Mouse (Mus musculus): ENCODE results near the gene Mob4.
A peak's percentile ranks its signal among the peaks of the same experiment; 100 is the strongest.

Mob4 gene

GRCm38 (mm10) chr1:55131424-55132014, 488 bp downstream of the Mob4 start:
- peak in 1 of 2 experiments; percentile 64 for DNase-seq (ENCODE audit: low spot score in 2 of 2)

GRCm38 (mm10) chr1:55132308-55132707, 1.3 kb downstream of the Mob4 start:
- no peak for DNase-seq (ENCODE audit: low spot score in 2 of 2)

- no peak for DNase-seq (ENCODE audit: low spot score in 2 of 2)
Measured at GRCm38 (mm10) chr1:55133173-55133572, 2.1 kb downstream of the Mob4 start.

- DNase-seq (ENCODE audit: low spot score in 2 of 2), result no peak
Measured at GRCm38 (mm10) chr1:55134301-55134700, 3.3 kb downstream of the Mob4 start.

GRCm38 (mm10) chr1:55135846-55136245, 4.8 kb downstream of the Mob4 start:
- DNase-seq (ENCODE audit: low spot score in 2 of 2), result no peak

GRCm38 (mm10) chr1:55144338-55144737, 13.3 kb downstream of the Mob4 start:
- no peak for DNase-seq (ENCODE audit: low spot score in 2 of 2)

- no peak for DNase-seq (ENCODE audit: low spot score in 2 of 2)
Measured at GRCm38 (mm10) chr1:55145556-55145955, 14.5 kb downstream of the Mob4 start.

- peak in 1 of 2 experiments; percentile 44 for DNase-seq (ENCODE audit: low spot score in 2 of 2)
Measured at GRCm38 (mm10) chr1:55157329-55157728, 26.3 kb downstream of the Mob4 start.

GRCm38 (mm10) chr1:55158211-55158610, 27.2 kb downstream of the Mob4 start:
- DNase-seq (ENCODE audit: low spot score in 2 of 2), result no peak

GRCm38 (mm10) chr1:55158821-55159220, 27.8 kb downstream of the Mob4 start:
- DNase-seq (ENCODE audit: low spot score in 2 of 2), result no peak

- no peak for DNase-seq (ENCODE audit: low spot score in 2 of 2)
Measured at GRCm38 (mm10) chr1:55160218-55160617, 29.2 kb downstream of the Mob4 start.

- DNase-seq (ENCODE audit: low spot score in 2 of 2), result no peak
Measured at GRCm38 (mm10) chr1:55160831-55161638, 30.0 kb downstream of the Mob4 start.

GRCm38 (mm10) chr1:55161895-55162294, 30.9 kb downstream of the Mob4 start:
- no peak for DNase-seq (ENCODE audit: low spot score in 2 of 2)

- no peak for DNase-seq (ENCODE audit: low spot score in 2 of 2)
Measured at GRCm38 (mm10) chr1:55162781-55163180, 31.8 kb downstream of the Mob4 start.

- no peak for DNase-seq (ENCODE audit: low spot score in 2 of 2)
Measured at GRCm38 (mm10) chr1:55164005-55164404, 33.0 kb downstream of the Mob4 start.

- no peak for DNase-seq (ENCODE audit: low spot score in 2 of 2)
Measured at GRCm38 (mm10) chr1:55167560-55167959, 36.5 kb downstream of the Mob4 start.

- DNase-seq (ENCODE audit: low spot score in 2 of 2), result no peak
Measured at GRCm38 (mm10) chr1:55168591-55168990, 37.6 kb downstream of the Mob4 start.

GRCm38 (mm10) chr1:55171361-55172325, 40.6 kb downstream of the Mob4 start:
- no peak for DNase-seq (ENCODE audit: low spot score in 2 of 2)

- DNase-seq (ENCODE audit: low spot score in 2 of 2), result no peak
Measured at GRCm38 (mm10) chr1:55173720-55174557, 42.9 kb downstream of the Mob4 start.

- no peak for DNase-seq (ENCODE audit: low spot score in 2 of 2)
Measured at GRCm38 (mm10) chr1:55174558-55175034, 43.6 kb downstream of the Mob4 start.

GRCm38 (mm10) chr1:55179917-55180566, 49.0 kb downstream of the Mob4 start:
- no peak for DNase-seq (ENCODE audit: low spot score in 2 of 2)
